Mouse (Mus musculus): ENCODE data around the gene 1700023F06Rik. TPM values are rescaled to one million over a fixed set of nuclear protein-coding genes. Genes with fewer than 3 reads are reported as not detected.
"Not testable (repeated sequence)": the region's sequence is repeated elsewhere in the genome, so short reads cannot be mapped to it uniquely, and the experiment has no call there.

The 1700023F06Rik gene
- total RNA-seq, 2 experiments from 2014 or later, result 1.8 to 2.4 TPM

- DNase-seq (ENCODE audit: low spot score in 2 of 2), result no peak
- intact Hi-C loops (cut with DNase I), result loop anchor here (5.0 kb wide), 2 partner anchors 38 to 62 kb away; partner anchors contain the start of gene Map3k14
These were observed 21.2 kb upstream of the 1700023F06Rik start for GRCm38 (mm10) chr11:103229608-103230007.

GRCm38 (mm10) chr11:103223951-103224456 lies 15.6 kb upstream of the 1700023F06Rik start:
- intact Hi-C loops (cut with DNase I), result no loop called here
- DNase-seq (ENCODE audit: low spot score in 2 of 2), result no peak

- intact Hi-C loops (cut with DNase I), result no loop called here
- peak in 1 of 2 experiments; percentile 53 for DNase-seq (ENCODE audit: low spot score in 2 of 2)
These were observed 15.1 kb upstream of the 1700023F06Rik start for GRCm38 (mm10) chr11:103223444-103223843.

GRCm38 (mm10) chr11:103222718-103223117 lies 14.4 kb upstream of the 1700023F06Rik start:
- intact Hi-C loops (cut with DNase I); DNase-seq (ENCODE audit: low spot score in 2 of 2): not testable (repeated sequence)

GRCm38 (mm10) chr11:103221437-103221836 lies 13.1 kb upstream of the 1700023F06Rik start:
- intact Hi-C loops (cut with DNase I), result no loop called here
- no peak for DNase-seq (ENCODE audit: low spot score in 2 of 2)

- intact Hi-C loops (cut with DNase I), result loop anchor here (2.0 kb wide), 1 partner anchor 21 kb away; no protein-coding TSS in a partner anchor
- no peak for DNase-seq (ENCODE audit: low spot score in 2 of 2)
These were observed 11.6 kb upstream of the 1700023F06Rik start for GRCm38 (mm10) chr11:103219995-103220394.

DNA sequence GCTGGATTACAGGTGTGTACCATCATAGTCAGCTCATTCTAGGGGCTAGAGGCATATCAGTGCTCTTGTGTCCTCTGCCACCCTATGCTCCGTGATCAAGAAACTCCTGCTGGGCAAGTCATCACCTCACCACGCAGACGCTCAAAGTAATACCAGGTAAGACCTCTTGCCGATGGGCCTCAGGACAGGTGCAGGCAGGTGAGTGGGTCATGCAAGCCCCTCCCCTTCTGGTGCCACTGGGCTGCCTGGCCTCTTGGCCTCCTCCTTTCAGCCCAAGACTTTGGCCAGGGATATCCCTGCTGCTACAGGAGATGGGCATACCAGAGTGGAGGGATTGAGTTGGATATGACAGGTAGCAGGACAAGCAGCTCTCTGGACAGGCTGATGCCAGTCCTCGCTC lies 10.9 kb upstream of the 1700023F06Rik start:
- intact Hi-C loops (cut with DNase I), result loop anchor here (2.0 kb wide), 1 partner anchor 20 kb away; no protein-coding TSS in a partner anchor
- DNase-seq (ENCODE audit: low spot score in 2 of 2), result no peak

DNA sequence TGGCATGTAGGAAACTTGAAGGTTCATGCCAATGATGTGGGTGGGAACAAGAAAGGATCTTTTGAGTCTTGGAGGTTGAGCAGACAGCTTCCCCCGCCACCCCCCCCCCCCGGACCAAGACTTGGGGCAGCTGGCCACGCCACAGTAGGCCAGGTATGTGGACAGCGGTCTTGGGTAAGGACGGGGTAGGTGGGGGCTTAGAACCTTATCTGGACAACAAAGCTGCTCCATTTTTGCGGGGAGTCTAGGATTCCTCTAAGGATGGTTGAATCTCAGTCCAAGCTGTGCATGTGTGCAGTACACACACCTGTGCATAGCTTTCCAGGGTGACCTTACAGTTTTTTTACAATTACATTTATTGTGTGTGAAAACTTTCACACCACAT lies 10.2 kb upstream of the 1700023F06Rik start:
- intact Hi-C loops (cut with DNase I), result loop anchor here (2.0 kb wide), 1 partner anchor 20 kb away; no protein-coding TSS in a partner anchor
- no peak for DNase-seq (ENCODE audit: low spot score in 2 of 2)

DNA sequence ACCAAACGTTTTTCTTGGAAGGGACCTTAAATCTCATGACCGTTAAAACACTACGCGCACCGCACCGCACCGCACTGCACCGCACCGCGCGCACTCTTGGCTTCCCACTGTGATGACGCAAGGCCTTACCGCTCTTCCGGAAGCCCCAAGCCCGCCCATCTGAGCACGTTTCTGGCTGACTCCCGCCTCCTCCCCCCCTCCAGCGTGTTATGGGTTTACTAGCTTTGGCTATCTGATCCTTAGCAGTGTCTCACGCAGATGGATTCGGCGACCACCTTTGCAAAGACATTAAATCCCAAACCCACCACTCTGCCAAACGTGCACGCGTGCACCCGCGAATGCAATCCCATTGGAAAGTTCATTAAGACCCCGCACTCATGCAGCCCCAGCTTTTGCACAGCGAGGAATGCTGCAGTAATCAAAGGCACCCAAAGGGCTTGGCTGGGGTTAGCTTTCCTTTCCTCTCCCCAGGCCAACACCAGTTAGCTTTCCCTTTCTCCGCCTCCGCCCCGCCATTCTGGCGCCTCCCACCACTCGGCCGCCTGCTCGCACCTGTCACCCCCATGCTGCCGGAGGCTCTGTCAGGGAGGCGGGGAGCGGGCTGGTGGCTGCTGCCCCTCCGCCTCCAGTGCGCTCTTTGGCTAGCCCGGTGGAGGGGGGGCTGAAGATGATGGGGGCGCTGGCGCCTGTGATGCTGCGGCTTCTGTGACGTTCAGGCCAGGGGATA lies 9.6 kb upstream of the 1700023F06Rik start, which contains the start of gene Spata32:
Gene Spata32, minus strand, starts transcription at position 643 of the 727 bp plus-strand sequence.
- intact Hi-C loops (cut with DNase I), result loop anchor here (2.0 kb wide), 1 partner anchor 19 kb away; no protein-coding TSS in a partner anchor
- DNase-seq (ENCODE audit: low spot score in 2 of 2), result peak; percentile 68 to 78

DNA sequence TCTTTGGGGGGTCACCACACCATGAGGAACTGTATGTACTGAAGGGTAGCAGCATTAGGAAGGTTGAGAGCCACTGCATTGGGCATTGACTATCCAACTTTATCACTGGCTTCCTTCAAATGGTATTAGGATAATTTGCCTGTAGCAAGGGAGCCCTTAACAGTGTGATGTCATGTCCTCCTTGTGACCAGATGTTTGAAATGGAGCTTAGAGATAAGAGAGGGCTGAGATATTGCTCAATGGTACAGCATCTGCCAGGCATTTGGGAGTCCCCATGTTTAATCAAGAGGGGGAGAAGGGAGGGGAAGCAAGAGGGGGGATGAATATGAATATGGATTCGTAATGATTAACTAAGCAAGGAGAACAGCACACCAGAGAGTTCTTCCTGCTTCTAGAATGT lies 7.0 kb upstream of the 1700023F06Rik start:
- intact Hi-C loops (cut with DNase I), result no loop called here
- no peak for DNase-seq (ENCODE audit: low spot score in 2 of 2)

DNA sequence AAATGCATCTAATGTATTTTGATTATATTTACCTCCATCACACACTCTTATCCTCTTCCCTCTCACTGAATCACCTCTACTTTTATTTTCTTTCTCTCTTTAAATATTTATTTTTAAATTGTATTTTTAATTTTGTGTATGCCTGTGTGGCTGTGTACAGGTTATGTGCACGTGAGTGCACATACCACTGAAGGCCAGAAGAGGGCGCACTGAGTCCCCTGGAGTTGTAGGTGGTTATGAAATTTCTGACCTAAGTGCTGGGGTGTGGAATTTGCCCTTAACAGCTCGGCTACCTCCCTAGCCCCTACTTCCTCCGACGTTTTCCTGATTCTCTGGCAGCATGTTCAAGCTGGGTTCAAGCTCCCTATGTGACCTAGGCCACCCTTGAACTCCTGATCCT lies 5.4 kb upstream of the 1700023F06Rik start:
- DNase-seq (ENCODE audit: low spot score in 2 of 2), result no peak
- intact Hi-C loops (cut with DNase I), result no loop called here

- DNase-seq (ENCODE audit: low spot score in 2 of 2), result no peak
- intact Hi-C loops (cut with DNase I), result no loop called here
These were observed 1.9 kb upstream of the 1700023F06Rik start for GRCm38 (mm10) chr11:103210291-103210690.

DNA sequence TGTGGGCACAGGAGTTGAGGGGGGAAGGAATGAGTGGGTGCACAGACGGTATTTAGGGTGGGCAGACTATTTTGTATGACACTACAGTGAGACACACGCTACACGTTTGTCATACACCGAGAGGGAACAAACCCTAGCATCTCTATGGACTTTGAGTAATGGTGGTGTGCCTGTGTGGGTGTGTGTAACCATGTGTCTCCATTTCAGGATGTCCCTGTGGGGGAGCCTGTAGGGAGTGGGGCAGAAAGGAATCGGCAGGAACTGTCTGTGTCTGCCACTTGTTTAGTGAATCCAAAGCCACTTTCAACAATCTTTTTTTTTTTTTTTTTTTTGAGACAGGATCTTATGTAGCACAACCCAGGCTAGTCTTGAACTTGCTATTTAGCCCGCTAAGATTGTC lies 2.2 kb downstream of the 1700023F06Rik start:
- intact Hi-C loops (cut with DNase I), result no loop called here
- DNase-seq (ENCODE audit: low spot score in 2 of 2), result peak in 1 of 2 experiments; percentile 41

DNA sequence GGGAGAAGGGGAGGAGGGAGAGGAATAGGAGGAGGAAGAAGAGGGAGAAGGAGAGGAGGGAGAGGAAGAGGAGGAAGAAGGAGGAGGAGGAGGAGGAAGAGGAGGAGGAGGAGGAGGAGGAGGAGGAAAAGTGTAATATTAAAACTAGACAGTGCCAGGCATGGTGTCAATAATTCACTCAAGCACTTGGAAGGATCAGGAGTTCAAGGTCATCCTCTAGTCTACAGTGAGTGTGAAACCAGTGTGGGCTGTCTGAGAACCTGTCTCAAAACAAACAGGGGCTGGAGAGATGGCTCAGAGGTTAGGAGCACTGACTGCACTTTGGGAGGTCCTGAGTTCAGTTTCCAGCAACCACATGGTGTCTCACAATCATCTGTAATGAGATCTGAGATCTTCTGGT lies 6.0 kb downstream of the 1700023F06Rik start:
- intact Hi-C loops (cut with DNase I), result no loop called here

DNA sequence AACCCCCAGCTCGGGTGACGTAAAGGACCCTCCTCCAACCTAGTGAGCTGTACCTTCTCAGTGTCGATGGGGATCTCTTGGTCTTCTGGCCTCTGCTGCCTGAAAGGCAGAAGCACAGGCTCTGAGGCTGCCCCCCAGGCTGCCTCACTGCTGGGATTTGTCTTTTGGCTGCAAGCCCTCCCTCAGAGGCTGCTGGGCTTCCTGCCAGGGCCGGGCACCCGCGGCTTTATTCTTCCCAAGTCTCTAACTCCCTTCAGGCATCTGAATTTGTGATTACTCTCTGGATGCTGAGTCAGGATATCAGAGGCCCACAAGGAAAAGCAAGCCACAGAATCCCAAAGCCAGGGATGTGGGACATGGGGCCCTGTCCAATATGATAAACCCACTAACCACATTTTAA lies 6.7 kb downstream of the 1700023F06Rik start:
- intact Hi-C loops (cut with DNase I), result no loop called here
- DNase-seq (ENCODE audit: low spot score in 2 of 2), result peak; percentile 74 to 78

More for the DNA sequence above, 6.0 kb downstream of the 1700023F06Rik start:
- DNase-seq (ENCODE audit: low spot score in 2 of 2), result no peak

GRCm38 (mm10) chr11:103198911-103199803 lies 9.2 kb downstream of the 1700023F06Rik start:
- intact Hi-C loops (cut with DNase I), result loop anchor here (2.0 kb wide), 1 partner anchor 20 kb away; the partner anchor contains the start of gene Spata32

GRCm38 (mm10) chr11:103198339-103198738 lies 10.0 kb downstream of the 1700023F06Rik start:
- intact Hi-C loops (cut with DNase I), result loop anchor here (2.0 kb wide), 1 partner anchor 20 kb away; the partner anchor contains the start of gene Spata32
- DNase-seq (ENCODE audit: low spot score in 2 of 2), result no peak

More at GRCm38 (mm10) chr11:103198911-103199803, 9.2 kb downstream of the 1700023F06Rik start:
- peak; percentile 85 to 89 for DNase-seq (ENCODE audit: low spot score in 2 of 2)

GRCm38 (mm10) chr11:103197340-103197739 lies 11.0 kb downstream of the 1700023F06Rik start:
- peak; percentile 67 to 68 for DNase-seq (ENCODE audit: low spot score in 2 of 2)
- intact Hi-C loops (cut with DNase I), result no loop called here

GRCm38 (mm10) chr11:103195656-103196055 lies 12.7 kb downstream of the 1700023F06Rik start:
- peak in 1 of 2 experiments; percentile 28 for DNase-seq (ENCODE audit: low spot score in 2 of 2)
- intact Hi-C loops (cut with DNase I), result no loop called here

- intact Hi-C loops (cut with DNase I), result no loop called here
- DNase-seq (ENCODE audit: low spot score in 2 of 2), result peak; percentile 63 to 67
These were observed 13.1 kb downstream of the 1700023F06Rik start for GRCm38 (mm10) chr11:103195236-103195635.
